Mouse (Mus musculus) limb, embryonic 14.5 days (tissue): ENCODE measurements at regions not wholly inside any gene's neighbourhood (a gene's known extent, or its start where the extent isn't known, plus 50 kb on each side); places are given as distances from the start of the nearest gene placed in this dataset.

Experiments used
- ATAC-seq: fragments of 200-750 bp; cut with Nextera tagmentation; 2 replicates; pipeline ENCODE4 v1.8.0; 2017; ENCODE audit warnings: low read depth, moderate number of reproducible peaks, moderate TSS enrichment; ENCODE audit not compliant: low FRiP score
- DNase-seq: peaks from one replicate; pipeline ENCODE4 v3.0.0-alpha.2; 2015; ENCODE audit warnings: low spot score
- H3K27ac ChIP-seq: fragments of 300-500 bp; sonication (generic); replicated peaks from 2 replicates; pipeline ENCODE4 v1.5.1; 2014; ENCODE audit warnings: low read depth, mild to moderate bottlenecking, low read length, moderate library complexity, mixed read lengths
- H3K27me3 ChIP-seq: fragments of 300-500 bp; sonication (generic); 2 replicates; pipeline ENCODE4 v1.6.1; 2014; ENCODE audit warnings: low read length, mixed read lengths; ENCODE audit not compliant: control insufficient read depth, insufficient read depth
- H3K36me3 ChIP-seq: fragments of 300-500 bp; sonication (generic); 2 replicates; pipeline ENCODE4 v1.6.1; 2014; ENCODE audit warnings: mild to moderate bottlenecking, low read length, moderate library complexity, mixed read lengths; ENCODE audit not compliant: control insufficient read depth, insufficient read depth
- H3K4me1 ChIP-seq: fragments of 300-500 bp; sonication (generic); 2 replicates; pipeline ENCODE4 v1.6.1; 2014; ENCODE audit warnings: antibody characterized with exemption, low read length, mixed read lengths; ENCODE audit not compliant: control insufficient read depth, insufficient read depth
- H3K4me2 ChIP-seq: fragments of 300-500 bp; sonication (generic); replicated peaks from 2 replicates; pipeline ENCODE4 v1.6.1; 2014; ENCODE audit warnings: low read depth, mild to moderate bottlenecking, low read length, moderate library complexity; ENCODE audit not compliant: severe bottlenecking
- H3K4me3 ChIP-seq: fragments of 300-500 bp; sonication (generic); replicated peaks from 2 replicates; pipeline ENCODE4 v1.5.1; 2014; ENCODE audit warnings: low read length
- H3K9ac ChIP-seq: fragments of 300-500 bp; sonication (generic); 2 replicates; pipeline ENCODE4 v1.6.1; 2014; ENCODE audit warnings: mild to moderate bottlenecking, low read depth, low read length, moderate library complexity; ENCODE audit not compliant: severe bottlenecking
- H3K9me3 ChIP-seq: fragments of 300-500 bp; sonication (generic); 2 replicates; pipeline ENCODE4 v1.6.1; 2016; ENCODE audit warnings: low read length; ENCODE audit not compliant: control insufficient read depth
- POLR2A ChIP-seq: fragments of 200-500 bp; IDR thresholded peaks from 2 replicates; pipeline ENCODE4 v1.8.0; 2012; ENCODE audit warnings: inconsistent platforms, mild to moderate bottlenecking, moderate library complexity, borderline replicate concordance; ENCODE audit not compliant: insufficient read depth, insufficient read length; ENCODE audit errors: extremely low read depth
- whole genome bisulfite sequencing: fragments of 180-500 bp; shearing (Covaris S2); extraction: QIAGEN DNeasy Blood & Tissue Kit; methylation state at CpG from one replicate; pipeline ENCODE4 v1.1.7; 2014; 5-methylcytosine and 5-hydroxymethylcytosine counted together

DNA sequence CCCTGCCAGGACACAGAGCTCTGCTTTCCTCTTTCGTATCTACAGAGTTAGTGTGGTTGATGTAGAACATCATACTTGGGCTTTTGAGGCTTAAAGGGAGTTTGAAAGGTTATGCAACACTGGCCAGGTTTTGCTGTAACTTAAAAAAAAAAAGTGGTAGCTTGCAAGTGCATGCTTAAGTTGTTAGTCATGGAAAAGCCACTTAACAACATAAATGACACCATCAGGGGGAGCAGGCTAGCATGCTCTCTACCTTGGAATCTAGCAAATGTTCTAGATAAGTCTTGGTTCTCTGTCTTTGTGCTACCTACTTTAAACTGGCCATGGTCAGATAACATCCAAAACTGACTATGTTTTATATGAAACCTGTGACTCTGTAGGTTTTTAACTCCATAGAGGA, 176.6 kb upstream of the Prr30 start:
- Histone ChIP-seq H3K9ac (no peak overlapping the region), H3K27me3 (no peaks in the 10 kb centered on the region), H3K27ac (no peak overlapping the region), H3K36me3 (no peaks in the 10 kb centered on the region), H3K4me2 (no peak overlapping the region), H3K4me1 (no peaks in the 10 kb centered on the region), H3K9me3 (no peaks in the 10 kb centered on the region), H3K4me3 (no peak overlapping the region)
- DNase-seq (no peak), ATAC-seq (no peak)
- 61% methylated on average over 1 of the region's 1 CpGs for WGBS
- no peak for TF ChIP-seq POLR2A

GRCm38 (mm10) chr14:101375833-101376232, 175.7 kb upstream of the Prr30 start:
- Histone ChIP-seq H3K4me1 (no peaks in the 10 kb centered on the region), H3K4me2 (no peak overlapping the region), H3K4me3 (no peak overlapping the region), H3K36me3 (no peaks in the 10 kb centered on the region), H3K27ac (no peak overlapping the region), H3K9me3 (no peaks in the 10 kb centered on the region), H3K9ac (no peak overlapping the region), H3K27me3 (no peaks in the 10 kb centered on the region)
- no peak for ATAC-seq
- no peak for DNase-seq
- no peak for TF ChIP-seq POLR2A
- 61% methylated on average over 6 of the region's 6 CpGs for WGBS

- Histone ChIP-seq H3K36me3 (no peaks in the 10 kb centered on the region), H3K4me1 (no peaks in the 10 kb centered on the region), H3K9ac (no peak overlapping the region), H3K27ac (no peak overlapping the region), H3K27me3 (no peaks in the 10 kb centered on the region), H3K9me3 (no peaks in the 10 kb centered on the region), H3K4me3 (no peak overlapping the region), H3K4me2 (no peak overlapping the region)
- WGBS: 91% methylated on average over 4 of the region's 4 CpGs
- no peak for ATAC-seq
- no peak for TF ChIP-seq POLR2A
- no peak for DNase-seq
Measured at GRCm38 (mm10) chr14:101373864-101374263, 173.7 kb upstream of the Prr30 start.

DNA sequence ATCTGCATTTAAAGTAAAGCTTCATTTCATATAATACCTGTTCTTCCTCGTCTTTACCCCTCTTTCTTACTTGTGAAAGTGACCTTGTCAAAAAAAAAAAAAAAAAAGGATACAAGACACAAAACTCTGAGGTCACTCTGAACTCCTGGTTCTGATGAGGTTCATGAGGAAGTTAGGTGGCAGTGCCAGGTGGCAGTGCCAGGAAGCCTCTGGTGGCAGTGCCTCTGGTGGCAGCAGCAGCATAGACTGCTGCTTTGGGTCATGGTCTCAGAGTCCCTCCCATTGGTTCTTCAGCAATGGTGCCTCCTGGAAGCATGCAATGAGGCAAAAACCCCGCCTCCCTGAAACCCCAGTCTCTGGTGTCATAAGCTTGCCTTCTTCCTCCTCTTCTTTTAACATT, 159.7 kb upstream of the Prr30 start:
- no peak for DNase-seq
- no peak for TF ChIP-seq POLR2A
- no peak for ATAC-seq

GRCm38 (mm10) chr14:101353009-101353378, 152.9 kb upstream of the Prr30 start:
- ATAC-seq (no peak), DNase-seq (no peak)
- Histone ChIP-seq H3K4me2 (no peak overlapping the region), H3K4me1 (no peaks in the 10 kb centered on the region), H3K27me3 (no peaks in the 10 kb centered on the region), H3K36me3 (no peaks in the 10 kb centered on the region), H3K4me3 (no peak overlapping the region), H3K9ac (no peak overlapping the region), H3K27ac (no peak overlapping the region), H3K9me3 (no peaks in the 10 kb centered on the region)
- WGBS: 76% methylated on average over 3 of the region's 3 CpGs
- no peak for TF ChIP-seq POLR2A

More for the DNA sequence above, 159.7 kb upstream of the Prr30 start:
- Histone ChIP-seq H3K9me3 (no peaks in the 10 kb centered on the region), H3K9ac (no peak overlapping the region), H3K4me3 (no peak overlapping the region), H3K4me1 (no peaks in the 10 kb centered on the region), H3K27me3 (no peaks in the 10 kb centered on the region), H3K4me2 (no peak overlapping the region), H3K36me3 (no peaks in the 10 kb centered on the region), H3K27ac (no peak overlapping the region)
- 71% methylated on average over 2 of the region's 2 CpGs for WGBS

- ATAC-seq: peak; percentile 72
Measured at GRCm38 (mm10) chr14:101352046-101353008, 152.2 kb upstream of the Prr30 start.

More at GRCm38 (mm10) chr14:101352046-101353008, 152.2 kb upstream of the Prr30 start:
- WGBS: 39% methylated on average over 6 of the region's 6 CpGs
- Histone ChIP-seq H3K36me3 (no peaks in the 10 kb centered on the region), H3K4me3 (no peak overlapping the region), H3K4me1 (no peaks in the 10 kb centered on the region), H3K9me3 (no peaks in the 10 kb centered on the region), H3K4me2 (no peak overlapping the region), H3K9ac (no peak overlapping the region), H3K27ac (no peak overlapping the region), H3K27me3 (no peaks in the 10 kb centered on the region)
- DNase-seq: peak; percentile 47
- TF ChIP-seq POLR2A: no peak
